Mouse (Mus musculus) hindbrain, embryonic 10.5 days (tissue): ENCODE results near the gene Cyp17a1. TPM values are rescaled to one million over a fixed set of nuclear protein-coding genes. Genes with fewer than 3 reads are reported as not detected.

Experiments
- DNase-seq: peaks from one replicate; pipeline ENCODE4 v3.0.0-alpha.2; 2017; ENCODE audit warnings: low spot score
- H3K27ac ChIP-seq: fragments of 300-500 bp; sonication (generic); 2 replicates; pipeline ENCODE4 v1.5.1; 2016; ENCODE audit warnings: mild to moderate bottlenecking, moderate library complexity
- H3K27me3 ChIP-seq: fragments of 300-500 bp; sonication (generic); 2 replicates; pipeline ENCODE4 v1.6.1; 2016; ENCODE audit warnings: mild to moderate bottlenecking; ENCODE audit not compliant: poor library complexity, insufficient read depth, severe bottlenecking
- H3K36me3 ChIP-seq: fragments of 300-500 bp; sonication (generic); 2 replicates; pipeline ENCODE4 v1.6.1; 2016; ENCODE audit warnings: mild to moderate bottlenecking, moderate library complexity
- H3K4me1 ChIP-seq: fragments of 300-500 bp; sonication (generic); replicated peaks from 2 replicates; pipeline ENCODE4 v1.6.1; 2016; ENCODE audit warnings: mild to moderate bottlenecking
- H3K4me3 ChIP-seq: fragments of 300-500 bp; sonication (generic); 2 replicates; pipeline ENCODE4 v1.5.1; 2016; ENCODE audit warnings: mild to moderate bottlenecking, moderate library complexity
- H3K9me3 ChIP-seq: fragments of 300-500 bp; sonication (generic); 2 replicates; pipeline ENCODE4 v1.6.1; 2016; ENCODE audit warnings: mild to moderate bottlenecking, moderate library complexity
- WGBS: fragments of 180-500 bp; shearing (Covaris S2); methylation state at CpG from one replicate; pipeline ENCODE4 v1.1.7; 2016; 5-methylcytosine and 5-hydroxymethylcytosine counted together
- polyA plus RNA-seq: library from polyadenylated mRNA; unstranded; fragments of >200 nt; fragmentation: Nextera tagmentation; extraction: Ambion mirVana; gene quantifications from 2 replicates; pipeline ENCODE4 v1.2.1, GENCODE M21; 2016

Gene Cyp17a1
- polyA plus RNA-seq, 1 experiment from 2014 or later: not detected

DNA sequence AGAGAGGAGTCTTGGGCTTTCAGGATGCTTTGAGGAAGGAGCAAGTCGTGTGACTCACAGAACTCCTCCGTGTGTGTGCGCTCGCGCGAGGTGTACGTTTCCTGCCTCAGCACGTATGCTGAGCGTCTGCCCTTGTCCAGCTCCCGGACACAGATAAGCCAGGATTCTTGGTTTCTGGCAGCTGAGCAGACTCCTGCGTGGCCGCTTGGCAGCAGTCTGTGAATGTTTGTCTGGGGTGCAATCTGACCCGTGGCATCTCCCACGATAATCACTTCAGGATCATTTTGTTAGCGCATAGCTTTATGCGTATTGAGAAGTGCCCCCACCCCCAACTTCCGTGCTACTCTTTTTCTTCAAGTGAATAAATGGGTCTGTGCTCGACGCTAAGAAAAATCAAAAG lies 54.0 kb downstream of the Cyp17a1 start:
- DNase-seq: no peak
- no peaks in the 10 kb centered on the region for H3K9me3 ChIP-seq
- peak overlapping the region; percentile 50 for H3K27ac ChIP-seq
- peaks cover 28% of the 10 kb centered on the region for H3K36me3 ChIP-seq
- H3K27me3 ChIP-seq: no peaks in the 10 kb centered on the region
- no peak overlapping the region for H3K4me3 ChIP-seq
- WGBS: 93% methylated on average over 19 of the region's 19 CpGs
- H3K4me1 ChIP-seq: peaks cover 69% of the 10 kb centered on the region

DNA sequence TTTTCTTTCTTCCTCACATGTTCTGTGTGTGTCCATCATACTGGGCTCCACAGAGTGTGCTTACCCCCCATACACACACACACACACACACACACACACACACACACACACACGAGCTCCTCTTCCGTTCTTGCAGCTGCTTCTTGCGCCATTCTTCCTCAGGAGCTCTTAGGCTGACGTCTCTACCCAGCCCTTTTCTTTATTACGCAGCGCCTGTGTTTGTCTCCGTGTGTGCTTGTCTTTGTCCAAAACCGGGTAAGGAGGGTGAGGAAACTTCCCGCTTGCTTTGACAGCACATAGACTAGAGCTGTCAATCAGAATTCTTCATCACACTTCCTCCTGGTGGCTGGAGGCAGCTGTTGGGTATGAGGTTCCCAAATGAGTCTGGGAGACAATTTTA lies 54.6 kb downstream of the Cyp17a1 start:
- WGBS: 61% methylated on average over 9 of the region's 9 CpGs
- no peak for DNase-seq
- H3K9me3 ChIP-seq: no peaks in the 10 kb centered on the region
- H3K27me3 ChIP-seq: no peaks in the 10 kb centered on the region
- peaks cover 62% of the 10 kb centered on the region for H3K4me1 ChIP-seq
- no peak overlapping the region for H3K4me3 ChIP-seq
- peaks cover 35% of the 10 kb centered on the region for H3K36me3 ChIP-seq
- peak overlapping the region; percentile 50 for H3K27ac ChIP-seq

GRCm38 (mm10) chr19:46617361-46617760 lies 55.6 kb downstream of the Cyp17a1 start:
- Histone ChIP-seq H3K4me1 (peaks cover 52% of the 10 kb centered on the region), H3K27me3 (no peaks in the 10 kb centered on the region), H3K36me3 (peaks cover 44% of the 10 kb centered on the region), H3K4me3 (no peak overlapping the region), H3K27ac (no peak overlapping the region), H3K9me3 (no peaks in the 10 kb centered on the region)
- no peak for DNase-seq
- 88% methylated on average over 8 of the region's 8 CpGs for WGBS

Other genes with a start within 250 kb of the Cyp17a1 start
- 26.5 and 30.0 TPM in 2 replicates for gene Trim8, start 171.5 kb downstream of the Cyp17a1 start, polyA plus RNA-seq
- 203 and 209 TPM in 2 replicates for gene Arl3, start 100.0 kb downstream of the Cyp17a1 start, polyA plus RNA-seq
- 12.9 and 17.9 TPM in 2 replicates for gene Sfxn2, start 99.8 kb downstream of the Cyp17a1 start, polyA plus RNA-seq
- gene Wbp1l, start 74.1 kb downstream of the Cyp17a1 start, polyA plus RNA-seq: 48.2 and 54.4 TPM in 2 replicates
- 14.4 and 15.7 TPM in 2 replicates for gene Borcs7, start 16.7 kb upstream of the Cyp17a1 start, polyA plus RNA-seq
- 27.3 and 30.3 TPM in 2 replicates for gene As3mt, start 34.3 kb upstream of the Cyp17a1 start, polyA plus RNA-seq
- 2.7 and 4.0 TPM in 2 replicates for gene Cnnm2, start 88.4 kb upstream of the Cyp17a1 start, polyA plus RNA-seq